Mouse (Mus musculus): ENCODE data around the gene Amh.

The Amh gene

DNA sequence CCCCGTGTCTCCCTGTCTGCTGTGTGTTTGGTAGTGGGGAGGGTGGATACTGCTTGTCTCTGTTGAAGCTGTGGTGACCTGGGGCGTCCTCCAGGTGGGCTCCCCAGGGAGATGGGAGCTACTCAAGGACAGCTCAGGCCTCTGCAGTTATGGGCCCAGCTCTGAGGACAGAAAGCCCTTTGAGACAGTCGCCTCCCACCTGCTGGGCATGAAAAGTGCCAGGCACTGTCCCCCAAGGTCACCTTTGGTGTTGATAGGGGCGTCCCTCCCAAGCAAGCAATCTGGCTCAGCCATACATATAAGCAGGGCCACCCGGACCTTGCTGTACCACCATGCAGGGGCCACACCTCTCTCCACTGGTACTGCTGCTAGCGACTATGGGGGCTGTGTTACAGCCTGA, at the start of gene Amh:
Amh (plus strand) TSS at position 328 of the 400 bp plus-strand sequence.
- no peak for DNase-seq

DNA sequence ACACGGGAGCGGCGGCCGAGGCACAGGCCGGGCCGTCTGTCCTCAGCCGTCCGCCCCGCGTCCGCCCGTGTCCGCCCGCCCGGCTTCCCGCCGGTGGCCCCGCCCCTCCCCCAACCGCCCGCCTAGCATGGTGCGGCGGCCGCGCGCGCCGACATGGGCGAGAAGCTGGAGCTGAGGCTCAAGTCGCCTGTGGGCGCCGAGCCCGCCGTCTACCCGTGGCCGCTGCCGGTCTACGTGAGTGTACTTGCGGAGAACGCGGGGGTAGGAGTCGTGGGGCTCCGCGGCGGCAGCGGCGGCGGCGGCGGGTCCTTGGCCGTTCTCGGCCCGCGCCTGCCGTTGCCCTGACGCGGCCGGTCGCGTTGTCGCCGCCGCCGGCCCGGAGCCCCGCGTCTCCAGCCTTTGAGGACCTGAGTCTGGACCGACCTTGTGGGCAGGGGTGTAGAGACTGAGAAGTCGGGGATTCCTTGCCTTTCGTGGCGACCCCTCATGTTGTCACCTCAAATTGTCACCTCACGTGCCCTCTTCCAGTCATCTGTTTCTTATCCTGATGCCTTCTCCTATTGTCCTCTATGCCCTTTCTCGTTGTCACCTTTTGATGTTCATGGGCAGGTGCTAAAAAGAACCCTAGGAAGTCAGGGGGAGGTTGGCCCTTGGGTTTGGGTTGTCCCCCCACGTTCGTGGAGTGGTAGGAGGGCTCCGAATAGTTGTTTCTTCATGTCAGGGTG, 49.6 kb upstream of the Amh start:
- no peak for DNase-seq

- no peak for DNase-seq
These were observed 48.9 kb upstream of the Amh start for GRCm38 (mm10) chr10:80756099-80756498.

- DNase-seq, result no peak
These were observed 48.5 kb upstream of the Amh start for GRCm38 (mm10) chr10:80756509-80756908.

DNA sequence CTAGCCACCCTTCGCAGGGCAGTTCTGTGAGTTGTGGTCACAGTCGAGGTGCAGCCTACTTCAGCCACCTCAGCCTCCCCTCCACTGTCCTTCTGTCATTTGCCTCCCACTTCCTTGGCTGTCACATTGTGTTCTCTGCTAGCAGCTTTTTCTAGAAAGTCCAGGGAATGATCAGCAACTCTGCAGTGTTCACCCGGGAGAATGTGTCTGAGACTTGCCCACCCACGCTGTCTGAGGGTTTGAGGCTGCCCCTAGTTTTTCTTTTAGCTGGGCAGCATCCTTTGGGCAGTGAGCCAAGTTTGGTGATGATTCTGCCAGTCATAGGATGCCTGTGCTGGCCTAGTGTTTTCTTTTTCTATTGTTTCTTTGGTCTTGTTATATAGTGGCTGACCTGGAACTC, 48.1 kb upstream of the Amh start:
- DNase-seq, result no peak

GRCm38 (mm10) chr10:80757717-80758116, 47.3 kb upstream of the Amh start:
- DNase-seq, result peak; percentile 80

DNA sequence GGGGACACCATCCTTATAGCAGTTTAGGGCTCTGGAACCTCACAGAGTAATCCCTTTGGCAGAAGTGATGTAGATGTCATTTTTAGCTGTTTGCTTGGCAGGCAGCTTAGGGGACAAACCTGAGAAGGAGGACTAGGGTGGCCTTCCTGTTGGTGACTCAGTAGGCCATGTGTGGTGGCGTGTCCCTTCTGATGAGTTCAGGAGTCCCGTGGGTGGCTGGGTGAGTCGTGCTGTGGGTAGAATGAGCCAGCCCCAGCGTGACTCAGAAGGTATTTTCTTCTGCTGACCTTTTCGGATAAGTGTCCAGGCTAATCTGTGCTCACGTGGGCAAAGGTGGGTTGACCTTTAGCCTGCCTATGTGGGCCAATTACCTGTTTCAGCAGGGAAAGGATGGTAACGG, 46.4 kb upstream of the Amh start:
- no peak for DNase-seq

DNA sequence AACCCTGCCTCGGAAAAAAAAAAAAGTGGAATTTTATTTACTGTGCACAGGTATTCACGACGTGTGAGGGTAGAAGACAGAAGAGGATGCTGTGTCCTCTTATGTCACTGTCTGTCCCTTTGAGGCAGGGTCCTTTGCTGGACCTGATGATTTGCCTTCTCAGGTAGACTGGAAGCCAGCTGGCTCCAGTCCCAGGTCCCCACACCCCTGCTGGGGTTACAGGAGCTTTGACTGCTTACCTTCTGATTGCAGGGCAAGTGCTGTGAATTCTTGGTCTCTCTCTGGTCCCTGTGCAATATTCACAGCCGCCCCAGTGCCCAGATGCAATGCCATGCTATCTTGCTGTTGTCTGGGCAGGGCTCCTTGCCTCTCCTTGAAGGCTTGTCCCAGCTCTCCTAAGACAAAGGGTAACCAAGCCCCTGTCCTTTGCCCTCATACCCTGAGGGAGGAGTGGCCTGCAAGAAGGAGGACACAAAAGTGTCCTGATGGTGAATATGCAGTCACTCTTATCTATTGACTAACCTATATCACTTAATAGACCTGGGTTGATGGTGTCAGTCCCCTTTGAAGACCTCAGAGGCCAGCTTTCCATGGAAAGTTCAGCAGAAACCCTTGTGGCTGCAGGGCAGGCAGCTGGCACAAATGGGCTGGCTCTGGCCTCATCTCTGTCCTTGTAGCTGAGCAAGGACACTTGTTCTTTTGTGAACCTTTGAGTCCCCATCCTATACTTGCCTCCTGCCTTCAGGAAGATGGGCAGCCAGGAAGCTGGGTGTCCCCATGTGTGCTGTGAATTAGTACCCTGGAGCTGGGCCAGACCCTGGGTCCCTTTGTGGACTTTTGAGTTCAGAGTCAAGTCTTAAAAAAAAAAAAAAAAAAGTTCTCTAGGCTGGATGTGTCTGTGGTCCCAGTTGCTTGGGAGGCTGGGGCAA, 44.2 kb upstream of the Amh start:
- DNase-seq, result no peak

DNA sequence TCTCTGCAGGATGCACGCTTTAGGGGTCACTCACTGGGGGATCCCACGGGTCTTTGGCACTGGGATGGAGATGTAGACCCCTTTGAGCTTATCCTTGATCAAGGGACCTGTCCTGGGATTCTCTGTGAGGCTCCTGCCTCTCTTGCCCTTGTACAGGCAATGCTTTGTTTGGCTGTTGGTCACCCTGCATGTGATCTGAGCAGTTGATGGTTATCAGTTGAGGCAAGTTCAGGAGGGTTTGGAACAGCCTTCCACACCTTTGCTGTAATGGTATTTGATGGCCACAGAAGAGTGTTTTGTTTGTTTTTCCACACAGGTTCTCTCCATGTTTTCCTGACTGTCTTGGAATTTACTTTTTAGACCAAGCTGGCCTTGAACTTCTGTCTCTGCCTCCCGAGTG, 43.2 kb upstream of the Amh start:
- no peak for DNase-seq

GRCm38 (mm10) chr10:80763502-80763901, 41.5 kb upstream of the Amh start:
- no peak for DNase-seq

DNA sequence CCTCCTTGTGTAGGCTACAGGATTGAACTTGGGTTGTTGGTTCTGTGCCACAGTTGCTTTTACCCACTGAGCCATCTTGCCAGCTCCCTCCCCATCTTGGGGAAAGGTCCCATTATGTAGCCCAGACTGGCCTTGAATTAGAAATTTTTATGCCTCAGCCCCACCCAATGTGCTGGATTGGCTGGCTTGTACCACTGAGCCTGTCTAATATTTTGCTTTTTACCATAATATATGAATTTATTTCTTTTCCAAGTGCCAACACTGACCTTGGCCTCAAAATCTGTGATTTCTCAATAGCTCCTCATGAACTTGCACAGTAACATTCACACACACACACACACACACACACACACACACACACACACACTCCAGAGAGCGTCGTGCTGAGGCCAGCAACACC, 39.3 kb upstream of the Amh start:
- DNase-seq, result no peak

- DNase-seq, result no peak
These were observed 38.8 kb upstream of the Amh start for GRCm38 (mm10) chr10:80766161-80766815.

DNA sequence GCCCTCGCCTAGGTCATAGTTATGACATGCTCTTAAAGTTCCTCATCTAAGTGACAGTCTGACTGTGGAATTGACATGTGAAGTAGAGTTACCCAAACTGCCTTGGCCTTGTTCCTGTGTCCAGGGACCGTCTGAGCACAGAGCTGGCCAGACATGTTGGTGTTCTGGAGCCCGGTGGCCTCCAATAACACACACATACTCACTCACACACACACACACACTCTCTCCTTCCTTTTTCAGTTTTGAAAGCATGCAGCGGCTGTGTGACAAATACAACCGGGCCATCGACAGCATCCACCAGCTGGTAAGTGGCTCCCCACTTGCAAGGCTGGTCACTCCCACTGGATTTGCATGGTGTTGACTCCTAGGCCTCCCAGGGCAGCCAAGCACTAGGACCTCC, 36.7 kb upstream of the Amh start:
- DNase-seq, result no peak

GRCm38 (mm10) chr10:80773816-80774215, 31.2 kb upstream of the Amh start:
- DNase-seq, result no peak

DNA sequence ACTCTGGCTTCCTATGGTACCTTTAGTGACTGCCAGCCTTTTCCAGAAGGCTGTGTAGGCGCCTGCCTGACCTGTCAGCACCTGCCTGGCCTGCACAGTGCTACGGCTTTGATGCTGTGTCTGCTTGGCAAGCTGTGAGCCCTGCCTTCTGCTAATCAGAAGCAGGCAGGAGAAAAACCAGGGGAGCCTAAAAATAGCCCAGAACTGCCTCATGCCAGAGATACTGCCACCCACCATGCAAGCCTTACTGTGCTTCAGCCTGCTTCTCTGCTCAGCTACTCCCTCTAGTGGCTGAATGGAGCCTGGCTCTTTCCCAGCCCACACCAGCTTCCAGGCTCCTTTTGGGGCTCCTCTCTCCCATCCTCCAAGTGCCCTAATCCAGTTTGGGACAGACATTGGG, 30.5 kb upstream of the Amh start:
- peak; percentile 54 to 55 for DNase-seq

GRCm38 (mm10) chr10:80774981-80775380, 30.1 kb upstream of the Amh start:
- DNase-seq, result no peak

DNA sequence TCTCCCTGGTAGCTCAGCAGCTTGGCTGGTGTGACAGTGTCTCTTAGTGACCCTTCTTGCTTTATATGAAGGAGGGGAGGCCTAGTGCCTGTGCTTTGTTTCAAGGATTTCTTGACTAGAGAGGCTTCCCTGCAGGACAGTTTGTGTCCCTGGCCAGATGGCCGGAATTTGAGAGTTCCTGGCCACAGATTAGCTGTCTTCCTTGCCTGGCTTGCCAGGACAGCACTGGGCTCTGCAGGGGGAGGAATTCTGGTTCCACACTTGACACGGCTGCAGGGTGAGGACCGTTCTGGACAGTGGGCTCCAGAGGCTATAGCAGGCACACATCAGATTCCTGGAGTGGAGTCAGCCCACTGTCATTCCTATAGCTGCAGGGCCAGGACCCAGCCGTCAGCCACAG, 29.3 kb upstream of the Amh start:
- no peak for DNase-seq

GRCm38 (mm10) chr10:80776358-80776869, 28.6 kb upstream of the Amh start:
- no peak for DNase-seq

GRCm38 (mm10) chr10:80777123-80777522, 27.9 kb upstream of the Amh start:
- DNase-seq, result no peak

DNA sequence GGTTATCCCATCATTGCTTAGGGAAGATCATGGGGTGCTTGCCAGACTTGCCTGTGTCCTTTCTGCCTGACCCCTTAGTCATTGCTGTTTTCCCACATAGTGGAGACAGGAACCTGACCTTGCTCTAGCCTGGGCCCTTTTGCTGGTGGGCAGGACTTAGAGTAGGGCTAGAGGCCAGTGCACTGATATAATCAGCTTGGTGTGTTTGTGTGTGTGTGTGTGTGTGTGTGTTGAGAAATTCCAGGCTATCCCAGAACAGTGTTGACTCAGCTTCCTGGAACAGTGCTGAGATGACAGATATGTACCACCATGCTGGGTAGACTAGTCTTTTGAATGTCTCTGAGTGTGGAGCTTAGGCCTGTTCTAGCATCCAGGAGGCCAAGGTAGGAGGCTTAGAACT, 25.5 kb upstream of the Amh start:
- DNase-seq, result no peak

DNA sequence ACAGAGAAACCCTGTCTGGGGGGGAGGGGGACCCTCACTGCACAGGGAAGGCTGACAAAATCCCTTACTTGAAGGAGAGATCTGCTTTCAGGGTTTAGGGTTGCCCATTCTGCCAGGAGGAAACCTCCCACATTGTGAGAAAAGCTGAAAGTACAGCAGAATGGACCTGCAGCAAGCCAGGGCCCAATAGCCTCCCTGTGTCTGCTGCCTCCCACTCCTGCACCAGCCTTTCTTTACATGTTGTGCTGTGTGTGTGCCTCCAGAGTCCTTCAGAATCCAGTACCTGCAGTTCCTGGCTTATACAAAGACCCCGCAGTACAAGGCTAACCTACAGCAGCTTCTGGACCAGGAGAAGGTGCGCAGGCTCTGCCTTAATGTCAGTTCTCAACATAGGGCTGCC, 20.7 kb upstream of the Amh start:
- no peak for DNase-seq

- DNase-seq, result no peak
These were observed 20.2 kb upstream of the Amh start for GRCm38 (mm10) chr10:80784871-80785270.

- no peak for DNase-seq
These were observed 19.1 kb upstream of the Amh start for GRCm38 (mm10) chr10:80785963-80786362.
